Mouse (Mus musculus) brain, embryonic 14.5 days (tissue): ENCODE results near the gene Amh. TPM values are rescaled to one million over a fixed set of nuclear protein-coding genes. Genes with fewer than 3 reads are reported as not detected.
"Not testable (repeated sequence)": the region's sequence is repeated elsewhere in the genome, so short reads cannot be mapped to it uniquely, and the experiment has no call there.

Experiments used
- DNase-seq: peaks from one replicate; pipeline ENCODE4 v3.0.0-alpha.2; 2011; ENCODE audit warnings: low read depth
- CTCF ChIP-seq: fragments of 200-500 bp; IDR thresholded peaks from 2 replicates; pipeline ENCODE4 v1.5.1; 2012; ENCODE audit warnings: inconsistent platforms, mild to moderate bottlenecking, moderate library complexity, borderline replicate concordance; ENCODE audit not compliant: insufficient read depth, insufficient read length; ENCODE audit errors: extremely low read depth
- POLR2A ChIP-seq: fragments of 200-500 bp; IDR thresholded peaks from 2 replicates; pipeline ENCODE4 v1.6.1; 2012; ENCODE audit warnings: mild to moderate bottlenecking, inconsistent platforms, borderline replicate concordance; ENCODE audit not compliant: poor library complexity, insufficient read depth, insufficient read length, severe bottlenecking; ENCODE audit errors: extremely low read depth
- polyA plus RNA-seq: library from polyadenylated mRNA; depleted of rRNA; stranded (reverse); fragments of >200 nt; gene quantifications from 2 replicates; pipeline ENCODE4 v1.2.3, GENCODE M21; 2012

Gene Amh
- polyA plus RNA-seq, 1 experiment = 1.7 TPM

DNA sequence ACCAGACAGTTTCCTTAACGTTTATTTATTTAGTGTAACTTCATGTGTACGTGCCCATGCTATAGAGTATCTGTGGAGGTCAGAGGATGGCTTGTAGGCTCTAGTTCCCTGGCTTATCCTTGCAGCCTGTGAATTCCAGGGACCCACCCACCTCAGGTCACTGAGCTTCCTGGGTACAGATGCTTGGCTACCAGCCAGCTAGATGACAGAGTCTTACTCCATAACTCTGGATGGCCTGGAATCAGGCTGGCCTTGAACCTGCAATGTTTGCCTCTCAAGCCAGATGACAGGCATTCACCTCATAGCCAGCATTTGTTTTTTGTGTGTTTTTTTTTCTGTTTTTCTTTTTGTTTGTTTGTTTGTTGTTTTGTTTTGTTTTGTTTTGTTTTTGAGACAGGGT lies 12.1 kb downstream of the Amh start:
- DNase-seq = no peak
- no peak for TF ChIP-seq CTCF
- TF ChIP-seq POLR2A = no peak

DNA sequence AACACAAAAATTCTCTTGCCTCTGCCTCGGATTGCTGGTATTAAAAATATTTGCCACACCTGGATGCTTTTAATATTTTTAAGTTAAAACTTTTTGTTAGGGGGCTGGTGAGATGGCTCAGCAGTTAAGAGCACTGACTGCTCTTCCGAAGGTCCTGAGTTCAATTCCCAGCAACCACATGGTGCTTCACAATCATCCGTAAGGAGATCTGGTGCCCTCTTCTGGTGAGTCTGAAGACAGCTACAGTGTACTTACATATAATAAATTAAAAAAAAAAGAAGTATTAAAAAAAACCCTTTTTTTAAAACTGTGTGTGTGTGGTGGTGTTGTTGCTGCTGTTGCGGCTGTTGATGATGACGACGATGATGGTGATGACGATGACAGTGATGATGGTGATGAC lies 12.9 kb downstream of the Amh start:
- not testable (repeated sequence) for DNase-seq

DNA sequence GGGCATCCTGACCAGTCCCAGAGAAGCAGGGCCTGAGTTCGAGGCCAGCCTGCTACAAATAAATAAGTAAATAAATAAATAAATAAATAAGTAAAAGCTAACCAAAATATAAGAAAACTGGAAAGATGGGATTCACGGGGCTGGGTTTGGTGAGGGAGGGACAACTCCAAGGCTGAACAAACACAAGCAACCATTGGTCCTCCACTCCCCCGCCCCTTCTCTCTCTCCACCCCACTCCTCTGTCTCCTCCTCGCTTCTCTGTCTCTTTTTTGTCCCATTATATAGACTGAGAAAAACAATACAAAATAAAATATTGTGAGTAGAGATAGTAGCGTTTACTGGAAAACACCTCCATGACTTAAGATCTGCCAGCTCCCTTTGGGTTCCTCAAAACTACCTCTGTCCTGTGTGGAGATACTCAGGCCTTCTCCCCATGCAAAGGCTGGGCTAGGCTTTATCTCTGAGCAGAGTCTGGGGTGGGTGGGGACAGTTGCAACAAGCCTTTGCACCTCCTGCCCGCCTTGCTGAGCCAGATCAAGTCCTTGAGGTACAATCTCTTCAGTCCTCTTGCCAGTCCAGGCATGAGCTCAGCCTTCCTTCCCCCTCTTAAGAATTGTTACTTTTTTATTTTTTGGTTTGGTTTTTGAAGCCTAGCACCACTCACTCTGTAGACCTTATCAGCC lies 13.7 kb downstream of the Amh start:
- TF ChIP-seq CTCF = no peak
- TF ChIP-seq POLR2A = no peak
- no peak for DNase-seq

DNA sequence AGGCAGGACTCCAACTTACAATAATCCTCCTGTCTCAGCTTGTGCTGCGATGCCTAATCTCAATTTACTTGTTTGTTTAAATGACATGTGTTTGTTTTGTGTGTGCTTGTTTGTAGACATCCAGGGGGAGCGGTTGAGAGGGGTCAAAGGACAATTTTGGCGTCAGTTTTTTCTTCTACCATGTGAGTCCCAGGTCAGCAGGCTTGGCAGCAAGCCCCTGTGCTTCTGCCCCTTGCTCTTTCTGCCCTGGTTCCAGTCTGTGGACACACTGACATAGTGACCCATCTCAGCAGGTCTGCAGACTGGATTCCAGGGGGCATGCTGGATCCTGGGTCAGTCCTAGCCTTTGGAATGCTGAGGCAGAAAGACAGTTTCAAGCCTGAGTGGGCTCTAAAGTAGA lies 14.4 kb downstream of the Amh start:
- TF ChIP-seq CTCF (no peak), POLR2A (no peak)
- no peak for DNase-seq

DNA sequence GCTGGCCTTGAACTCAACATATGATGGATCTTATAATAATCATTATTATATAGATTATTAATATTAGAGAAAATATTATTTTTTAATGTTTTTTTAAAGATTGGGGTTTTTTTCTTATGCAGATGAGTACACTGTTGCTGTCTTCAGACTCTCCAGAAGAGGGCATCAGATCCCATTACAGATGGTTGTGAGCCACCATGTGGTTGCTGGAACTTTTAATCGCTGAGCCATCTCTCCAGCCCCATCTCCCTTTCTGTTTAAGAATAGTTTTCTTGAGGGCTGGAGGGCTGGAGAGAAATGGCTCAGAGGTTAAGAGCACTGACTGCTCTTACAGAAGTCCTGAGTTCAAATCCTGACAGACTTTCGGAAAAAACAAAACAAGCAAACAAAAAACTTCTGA lies 16.9 kb downstream of the Amh start:
- DNase-seq = peak; percentile 31
- no peak for TF ChIP-seq POLR2A
- TF ChIP-seq CTCF = peak; percentile 54; the same call in 1 of the 2 replicates

DNA sequence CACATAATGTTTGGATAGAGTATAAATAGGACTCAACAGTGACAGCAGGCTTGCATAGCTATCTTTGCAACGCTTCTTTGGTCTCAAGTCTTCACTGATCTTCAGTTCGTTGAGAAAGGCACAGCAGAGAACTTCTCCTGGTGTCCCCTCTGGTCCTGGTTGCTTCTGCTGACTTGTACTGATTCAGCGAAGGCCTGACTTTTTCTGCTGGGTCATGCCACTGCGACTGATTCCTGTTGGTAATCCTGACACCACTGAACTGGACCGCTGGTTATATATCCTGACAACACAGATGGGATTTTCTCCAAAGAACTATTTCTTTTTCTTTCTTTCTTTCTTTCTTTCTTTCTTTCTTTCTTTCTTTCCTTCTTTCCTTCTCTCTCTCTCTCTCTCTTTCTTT lies 17.5 kb downstream of the Amh start:
- no peak for DNase-seq
- no peak for TF ChIP-seq POLR2A
- no peak for TF ChIP-seq CTCF

DNA sequence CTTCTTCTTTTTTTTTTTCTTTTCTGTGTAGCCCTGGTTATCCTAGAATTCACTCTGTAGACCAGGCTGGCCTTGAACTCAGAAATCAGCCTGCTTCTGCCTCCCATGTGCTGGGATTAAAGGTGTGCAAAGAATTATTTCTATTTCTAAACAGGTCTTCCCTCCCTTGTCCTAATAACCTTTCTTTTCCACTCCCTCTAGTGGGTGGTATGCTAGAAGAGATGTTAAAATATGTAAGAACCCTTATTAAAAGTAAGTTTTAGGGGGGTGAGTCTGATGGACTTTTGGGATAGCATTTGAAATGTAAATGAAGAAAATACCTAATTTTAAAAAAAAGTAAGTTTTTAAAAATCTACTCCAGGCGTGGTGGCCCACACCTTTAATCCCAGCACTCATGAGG lies 18.3 kb downstream of the Amh start:
- TF ChIP-seq CTCF = no peak
- TF ChIP-seq POLR2A = no peak
- DNase-seq = no peak

DNA sequence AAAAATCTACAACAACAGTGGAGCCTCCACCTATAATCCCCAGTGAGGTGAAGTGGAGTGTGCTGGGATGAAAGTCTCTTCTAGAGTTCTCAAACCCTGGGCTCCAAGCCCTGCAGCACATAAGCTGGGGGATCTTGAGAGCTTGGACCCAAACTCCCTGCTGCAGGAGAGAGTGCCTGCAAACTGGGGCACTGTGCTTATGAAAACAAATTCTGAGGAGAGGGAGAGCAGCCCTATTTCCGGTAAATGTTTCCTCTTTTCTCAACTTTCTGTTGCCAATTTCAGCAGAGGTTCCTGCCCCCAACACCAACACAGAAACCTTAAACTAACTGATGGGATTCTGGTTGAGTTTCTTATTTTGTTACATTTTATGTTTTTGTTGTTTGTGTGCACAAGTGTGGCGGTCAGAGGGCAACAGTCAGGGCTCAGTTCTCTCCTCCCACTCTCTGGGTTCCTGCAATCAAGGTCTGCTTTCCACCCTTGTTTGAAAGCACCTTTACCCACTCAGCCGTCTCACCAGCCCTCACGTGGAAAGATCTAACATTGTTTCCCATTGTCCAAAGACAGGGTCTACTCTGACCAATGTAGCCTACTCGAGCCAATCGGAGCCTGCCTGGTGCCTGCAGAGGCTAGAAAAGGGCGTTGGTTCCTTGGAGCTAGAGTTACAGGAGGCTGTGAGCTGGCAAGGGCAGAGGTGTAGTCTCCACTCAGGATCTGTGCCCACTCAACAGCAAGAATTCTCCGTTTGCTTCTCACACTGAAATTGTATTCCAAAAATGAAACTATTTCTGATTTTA lies 19.0 kb downstream of the Amh start:
- no peak for TF ChIP-seq POLR2A
- TF ChIP-seq CTCF = no peak
- DNase-seq = no peak

DNA sequence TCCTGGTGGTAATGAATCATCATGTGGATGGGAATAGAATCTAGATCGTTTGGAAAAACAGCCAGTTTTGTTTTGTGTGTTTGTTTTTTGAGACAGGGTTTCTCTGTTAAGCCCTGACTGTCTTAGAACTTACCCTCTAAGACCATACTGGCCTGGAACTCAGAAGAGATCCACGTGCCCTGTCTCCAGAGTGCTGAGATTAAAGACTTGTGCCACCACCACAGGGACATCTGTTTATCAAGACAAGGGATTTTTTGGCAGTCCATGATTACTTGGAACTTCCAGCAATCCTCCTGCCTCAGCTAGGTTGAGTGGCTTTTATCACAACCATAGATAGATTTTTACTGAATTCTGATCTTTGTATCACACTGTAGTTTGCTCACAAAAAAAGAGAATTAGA lies 19.8 kb downstream of the Amh start:
- no peak for DNase-seq
- TF ChIP-seq POLR2A (no peak), CTCF (no peak)

DNA sequence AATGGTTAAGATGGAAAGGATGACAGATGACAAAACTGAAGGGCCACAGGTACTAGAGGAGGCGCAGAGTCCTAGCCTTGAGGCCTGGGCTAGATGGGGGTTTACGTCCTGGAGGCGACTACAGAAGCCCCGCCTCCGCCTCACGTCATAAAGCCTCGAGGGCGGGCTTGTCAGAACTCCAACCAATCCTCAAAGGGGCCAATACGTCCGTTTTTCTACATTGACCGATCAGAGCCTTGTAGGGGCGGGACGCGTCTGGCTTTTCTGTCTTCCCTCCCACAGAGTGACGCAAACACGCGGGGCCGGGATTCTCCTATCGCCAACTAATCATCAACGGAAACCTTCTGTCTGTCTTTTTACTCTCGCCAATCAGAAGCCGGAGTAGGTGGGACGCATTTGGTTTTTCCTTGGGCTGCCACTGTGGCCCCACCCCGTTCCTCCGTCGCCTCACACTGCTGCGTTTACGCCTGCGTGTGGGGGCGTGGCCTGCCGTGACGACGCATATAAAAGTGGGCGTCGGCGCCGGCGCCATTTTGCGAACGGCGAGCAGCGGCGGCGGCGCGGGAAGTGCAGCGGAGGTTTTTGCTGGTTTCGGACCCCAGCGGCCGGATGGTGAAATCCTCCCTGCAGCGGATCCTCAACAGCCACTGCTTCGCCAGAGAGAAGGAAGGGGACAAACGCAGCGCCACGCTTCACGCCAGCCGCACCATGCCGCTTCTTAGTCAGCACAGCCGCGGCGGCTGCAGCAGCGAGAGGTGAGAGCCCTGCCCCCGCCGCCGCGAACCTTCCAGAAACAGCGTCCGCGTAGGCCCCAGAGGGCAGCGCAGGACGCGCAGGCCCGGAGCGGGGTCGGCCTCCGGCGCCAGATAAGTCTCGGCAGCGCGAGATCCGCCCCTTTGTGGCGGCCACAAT lies 21.4 kb downstream of the Amh start, which contains the start of gene Oaz1:
TSS of gene Oaz1 (plus strand) at position 506 of the 912 bp plus-strand sequence.
- peak; percentile 100 for DNase-seq
- peak; percentile 77 for TF ChIP-seq POLR2A
- TF ChIP-seq CTCF = no peak

DNA sequence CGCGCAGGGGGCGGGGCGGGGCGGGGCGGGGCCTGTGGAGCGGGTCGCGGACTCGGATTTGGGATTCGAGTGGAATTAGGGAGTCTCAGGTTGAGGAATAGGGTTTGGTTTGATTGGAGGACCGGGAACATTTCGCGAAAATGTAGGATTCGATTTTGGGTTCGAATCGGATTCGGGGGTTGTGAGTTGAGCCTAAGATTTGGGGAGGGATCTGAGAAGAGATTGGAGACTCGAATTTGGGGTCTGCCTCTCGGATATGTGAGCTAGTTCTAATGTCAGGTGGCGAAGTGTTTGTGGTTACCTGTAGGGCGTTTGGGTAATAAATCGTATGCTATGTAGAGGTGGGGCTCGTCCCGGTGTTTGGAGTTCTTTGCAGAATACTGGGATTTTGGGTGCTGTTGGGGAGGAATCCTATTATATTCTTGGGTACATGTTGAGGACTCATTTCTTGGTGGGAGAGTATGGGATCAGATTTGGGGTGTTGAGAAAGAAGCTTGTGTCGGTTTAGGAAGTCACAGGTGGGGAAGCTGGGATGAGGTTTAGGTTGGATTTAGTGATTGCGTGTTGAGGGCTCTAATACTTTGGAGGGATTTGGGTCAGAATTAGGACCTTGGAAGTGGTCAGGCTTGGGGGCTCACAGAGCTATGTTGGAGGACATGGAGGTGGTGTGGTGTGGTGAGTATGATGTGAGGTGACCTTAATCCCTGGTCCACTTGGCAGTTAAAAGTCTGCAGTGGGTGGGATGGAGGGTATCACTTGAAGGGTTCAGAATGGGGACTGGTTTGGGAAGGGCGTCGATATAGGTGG lies 22.2 kb downstream of the Amh start:
- no peak for DNase-seq

More for the DNA sequence above, 22.2 kb downstream of the Amh start:
- TF ChIP-seq POLR2A (no peak), CTCF (no peak)
